Mouse (Mus musculus) bone marrow, adult 2 months (tissue): ENCODE measurements around the gene Mypn.

Experiments used
- CTCF ChIP-seq: fragments of 200-500 bp; IDR thresholded peaks from 2 replicates; pipeline ENCODE4 v1.5.1; 2011; ENCODE audit warnings: low read length, control low read depth; ENCODE audit not compliant: control insufficient read depth, insufficient read depth
- POLR2A ChIP-seq: fragments of 200-500 bp; IDR thresholded peaks from 2 replicates; pipeline ENCODE4 v1.6.1; 2011; ENCODE audit warnings: low read depth, mild to moderate bottlenecking, control low read depth, low read length, borderline replicate concordance; ENCODE audit not compliant: control insufficient read depth

DNA sequence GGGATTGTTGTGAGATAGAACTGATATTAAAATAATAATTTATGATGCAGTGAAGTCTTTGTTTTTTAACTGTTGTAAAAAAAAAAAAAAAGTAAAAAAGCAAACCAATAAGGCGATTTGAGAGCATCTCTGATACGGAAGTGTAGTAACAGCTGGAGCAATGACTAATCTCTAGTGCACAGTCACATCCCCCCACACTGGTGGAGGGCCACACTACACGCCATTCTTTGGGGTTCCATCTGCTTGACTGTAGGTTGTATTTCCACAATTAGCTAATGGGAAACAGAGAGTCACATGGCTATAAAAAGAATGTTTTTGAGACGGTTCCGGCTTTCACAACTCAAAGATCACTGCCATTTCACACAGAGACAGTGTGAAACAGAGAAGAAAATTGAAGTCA lies 30.4 kb upstream of the Mypn start:
- no peak for TF ChIP-seq CTCF
- TF ChIP-seq POLR2A: no peak
